Mouse (Mus musculus) hindbrain, embryonic 11.5 days (tissue): ENCODE measurements at regions not wholly inside any gene's neighbourhood (a gene's known extent, or its start where the extent isn't known, plus 50 kb on each side); places are given as distances from the start of the nearest gene placed in this dataset.
A peak's percentile ranks its signal among the peaks of the same experiment; 100 is the strongest.

Source experiments
- ATAC-seq: fragments of 200-750 bp; cut with Nextera tagmentation; 2 replicates; pipeline ENCODE4 v1.8.0; 2017; ENCODE audit warnings: mild to moderate bottlenecking, moderate TSS enrichment, moderate library complexity; ENCODE audit not compliant: low FRiP score
- DNase-seq: peaks from one replicate; pipeline ENCODE4 v3.0.0-alpha.2; 2015; ENCODE audit warnings: low spot score
- H3K27ac ChIP-seq: fragments of 300-500 bp; sonication (generic); 2 replicates; pipeline ENCODE4 v1.5.1; 2014; ENCODE audit warnings: mild to moderate bottlenecking, low read depth, low read length
- H3K27me3 ChIP-seq: fragments of 300-500 bp; sonication (generic); 2 replicates; pipeline ENCODE4 v1.6.1; 2014; ENCODE audit warnings: mild to moderate bottlenecking, low read length, moderate library complexity, mixed read lengths; ENCODE audit not compliant: control insufficient read depth, insufficient read depth
- H3K36me3 ChIP-seq: fragments of 300-500 bp; sonication (generic); 2 replicates; pipeline ENCODE4 v1.6.1; 2014; ENCODE audit warnings: mild to moderate bottlenecking, low read length, moderate library complexity, mixed read lengths; ENCODE audit not compliant: control insufficient read depth, insufficient read depth
- H3K4me1 ChIP-seq: fragments of 300-500 bp; sonication (generic); replicated peaks from 2 replicates; pipeline ENCODE4 v1.6.1; 2014; ENCODE audit warnings: low read length, mixed read lengths; ENCODE audit not compliant: control insufficient read depth, insufficient read depth
- H3K4me2 ChIP-seq: fragments of 300-500 bp; sonication (generic); replicated peaks from 2 replicates; pipeline ENCODE4 v1.6.1; 2014; ENCODE audit warnings: mild to moderate bottlenecking, low read depth, low read length
- H3K4me3 ChIP-seq: fragments of 300-500 bp; sonication (generic); 2 replicates; pipeline ENCODE4 v1.5.1; 2014; ENCODE audit warnings: low read depth, low read length
- H3K9ac ChIP-seq: fragments of 300-500 bp; sonication (generic); 2 replicates; pipeline ENCODE4 v1.6.1; 2014; ENCODE audit warnings: low read depth, low read length
- H3K9me3 ChIP-seq: fragments of 300-500 bp; sonication (generic); 2 replicates; pipeline ENCODE4 v1.6.1; 2016; ENCODE audit warnings: low read length; ENCODE audit not compliant: control insufficient read depth
- WGBS: fragments of 180-500 bp; shearing (Covaris S2); extraction: QIAGEN DNeasy Blood & Tissue Kit; methylation state at CpG from one replicate; pipeline ENCODE4 v1.1.7; 2014; 5-methylcytosine and 5-hydroxymethylcytosine counted together

GRCm38 (mm10) chr7:123589099-123589498 is 88.8 kb upstream of the Zkscan2 start:
- no peaks in the 10 kb centered on the region for H3K4me1 ChIP-seq
- H3K4me2 ChIP-seq, result no peak overlapping the region
- H3K36me3 ChIP-seq, result no peaks in the 10 kb centered on the region
- H3K9me3 ChIP-seq, result no peaks in the 10 kb centered on the region
- no peak overlapping the region for H3K4me3 ChIP-seq
- WGBS, result 86% methylated on average over 3 of the region's 3 CpGs
- DNase-seq (no peak), ATAC-seq (no peak)
- H3K27ac ChIP-seq, result no peak overlapping the region
- H3K9ac ChIP-seq, result no peak overlapping the region
- H3K27me3 ChIP-seq, result no peaks in the 10 kb centered on the region

DNA sequence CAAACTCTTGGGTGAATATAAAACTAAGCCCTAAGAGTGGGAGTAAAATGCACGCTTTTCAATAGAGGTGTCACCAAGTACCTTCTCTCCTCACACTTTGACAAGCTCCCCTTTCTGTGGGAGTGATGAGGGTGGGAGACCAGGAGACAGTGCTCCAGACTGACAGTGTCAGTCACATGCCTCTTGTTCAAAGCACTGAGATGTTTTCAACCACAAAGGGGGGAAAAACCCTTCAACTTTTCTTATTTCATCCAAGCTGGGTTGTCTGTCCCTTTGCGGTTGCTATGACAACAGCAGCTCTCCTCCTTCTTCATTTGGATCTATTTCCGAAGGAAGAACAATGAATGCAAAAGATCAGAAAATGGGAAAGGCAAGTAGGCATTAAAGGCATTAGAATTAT is 73.5 kb upstream of the Zkscan2 start:
- 43% methylated on average over 3 of the region's 3 CpGs for WGBS
- DNase-seq (no peak), ATAC-seq (no peak)
- no peaks in the 10 kb centered on the region for H3K9me3 ChIP-seq
- H3K4me2 ChIP-seq, result no peak overlapping the region
- H3K27ac ChIP-seq, result no peak overlapping the region
- no peak overlapping the region for H3K4me3 ChIP-seq
- H3K9ac ChIP-seq, result no peak overlapping the region
- no peaks in the 10 kb centered on the region for H3K27me3 ChIP-seq
- no peaks in the 10 kb centered on the region for H3K4me1 ChIP-seq
- no peaks in the 10 kb centered on the region for H3K36me3 ChIP-seq

DNA sequence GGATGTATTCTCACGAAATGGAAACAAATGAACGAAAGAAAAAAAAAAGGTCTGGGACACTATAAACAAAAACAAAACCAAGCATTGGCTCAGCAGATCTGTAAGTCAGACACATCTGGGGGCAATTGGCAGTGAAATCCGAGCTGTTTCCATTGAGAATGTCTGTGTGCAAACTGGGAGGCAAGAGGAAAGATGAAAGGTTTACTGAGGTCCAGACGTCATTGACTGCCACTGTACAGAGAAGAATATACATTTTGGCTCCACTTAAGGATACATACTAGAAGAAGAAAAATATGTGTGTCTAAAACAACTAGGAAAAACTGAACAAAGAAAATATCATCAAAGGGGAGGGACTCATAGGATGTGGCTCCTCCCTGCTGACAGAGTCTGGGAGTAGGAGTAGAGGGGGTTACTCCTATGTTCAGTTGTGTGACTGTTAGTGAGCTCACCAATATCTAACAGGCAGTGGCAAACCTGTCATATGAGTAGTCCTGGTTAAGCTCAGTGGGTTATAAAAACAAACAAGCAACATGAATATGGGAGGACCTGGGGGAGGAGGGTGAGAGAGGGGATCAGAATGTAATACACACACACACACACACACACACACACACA is 72.2 kb upstream of the Zkscan2 start:
- no peak for ATAC-seq
- Histone ChIP-seq H3K4me2 (no peak overlapping the region), H3K36me3 (no peaks in the 10 kb centered on the region), H3K4me3 (no peak overlapping the region), H3K27me3 (no peaks in the 10 kb centered on the region), H3K9me3 (no peaks in the 10 kb centered on the region), H3K4me1 (no peaks in the 10 kb centered on the region), H3K27ac (no peak overlapping the region), H3K9ac (no peak overlapping the region)
- WGBS, result 33% methylated on average over 4 of the region's 4 CpGs
- peak; percentile 37 for DNase-seq

DNA sequence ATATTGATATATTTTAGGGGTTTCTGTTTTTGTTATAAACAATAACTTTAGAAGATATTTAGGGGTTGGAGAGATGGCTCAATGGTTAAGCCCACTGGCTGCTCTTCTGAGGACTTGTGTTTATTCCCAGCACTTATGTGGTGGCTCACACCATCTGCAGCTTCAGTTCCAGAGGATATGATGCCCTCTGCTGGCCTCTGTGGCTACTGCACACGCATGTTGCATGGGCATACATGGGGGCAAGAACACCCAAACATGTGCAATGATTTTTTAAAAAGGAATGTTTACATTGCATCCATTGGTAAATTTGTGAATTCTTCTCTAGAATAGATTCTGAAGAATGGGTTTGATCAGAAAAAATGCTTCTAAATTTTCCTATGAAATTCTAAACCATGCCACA is 66.0 kb upstream of the Zkscan2 start:
- Histone ChIP-seq H3K9ac (no peak overlapping the region), H3K4me2 (no peak overlapping the region), H3K27me3 (no peaks in the 10 kb centered on the region), H3K4me1 (no peaks in the 10 kb centered on the region), H3K27ac (no peak overlapping the region), H3K4me3 (no peak overlapping the region), H3K9me3 (no peaks in the 10 kb centered on the region), H3K36me3 (no peaks in the 10 kb centered on the region)
- 63% methylated on average over 1 of the region's 1 CpGs for WGBS
- DNase-seq (no peak), ATAC-seq (no peak)

- Histone ChIP-seq H3K27ac (no peak overlapping the region), H3K9ac (no peak overlapping the region), H3K27me3 (no peaks in the 10 kb centered on the region), H3K4me1 (no peaks in the 10 kb centered on the region), H3K36me3 (no peaks in the 10 kb centered on the region), H3K4me3 (no peak overlapping the region), H3K9me3 (no peaks in the 10 kb centered on the region), H3K4me2 (no peak overlapping the region)
- 78% methylated on average over 7 of the region's 7 CpGs for WGBS
- ATAC-seq, result no peak
- DNase-seq, result no peak
These were observed 59.3 kb upstream of the Zkscan2 start for GRCm38 (mm10) chr7:123559544-123559943.
